Comparison of ENCODE assay signal across 18 mouse cellular contexts in genomic region chr8:95123455-95123854, GRCm38 (mm10). TPM values are rescaled to one million over a fixed set of nuclear protein-coding genes. Genes with fewer than 3 reads are reported as not detected.
DNase-seq lines count a peak whose midpoint lies in the region; ATAC-seq and TF ChIP-seq lines count a peak whose summit lies in the region.
"Had no signal": no experiment of that assay in that cellular context is flagged by ENCODE, and none has a peak within 500 bp of the region (broad histone marks: within the 10 kb centered on the region; RNA-seq: fewer than 3 reads in every experiment).

No protein-coding gene starts in this region.

- no peak for TF ChIP-seq POLR2A in liver, adult 2 months (IDR thresholded peaks at IDR 0.05; ENCODE audit: extremely low read depth, insufficient read depth, low read length)
- TF ChIP-seq POLR2A in small intestine, adult 2 months (IDR thresholded peaks at IDR 0.05; ENCODE audit: low read depth, low read length), result no peak

- TF ChIP-seq CTCF in heart, postnatal 0 days (IDR thresholded peaks at IDR 0.05; ENCODE audit: low read depth), result peak; percentile 15; the same call in 1 of the 2 replicates
- peak; percentile 56; the same call in 1 of the 2 replicates for TF ChIP-seq CTCF in liver, adult 2 months (IDR thresholded peaks at IDR 0.05; ENCODE audit: low read depth, low read length)
- TF ChIP-seq CTCF in small intestine, adult 2 months (IDR thresholded peaks at IDR 0.05; ENCODE audit: extremely low read depth, insufficient read length, insufficient replicate concordance, low read depth, low read length), result peak; percentile 17; the same call in 1 of the 2 replicates

- H3K27me3 ChIP-seq in heart, postnatal 0 days (ENCODE audit: control insufficient read depth, insufficient read depth, low read length), result no peaks in the 10 kb centered on the region
- no peaks in the 10 kb centered on the region for H3K27me3 ChIP-seq in heart, embryonic 12.5 days (replicated peaks)
- no peaks in the 10 kb centered on the region for H3K27me3 ChIP-seq in liver, adult 2 months (ENCODE audit: control insufficient read depth, insufficient read depth, low read length)
- H3K27me3 ChIP-seq in liver, embryonic 11.5 days (replicated peaks; ENCODE audit: control insufficient read depth, insufficient read depth, low read length), result no peaks in the 10 kb centered on the region
- H3K27me3 ChIP-seq in small intestine, adult 2 months (ENCODE audit: control insufficient read depth, insufficient read depth, low read length), result no peaks in the 10 kb centered on the region
- H3K27me3 ChIP-seq: forebrain, embryonic 15.5 days; heart, embryonic 15.5 days; limb, embryonic 15.5 days had no signal

- no peaks in the 10 kb centered on the region for H3K9me3 ChIP-seq in heart, postnatal 0 days (replicated peaks; ENCODE audit: control insufficient read depth, low read length)
- H3K9me3 ChIP-seq in heart, embryonic 12.5 days (replicated peaks), result no peaks in the 10 kb centered on the region
- no peaks in the 10 kb centered on the region for H3K9me3 ChIP-seq in liver, embryonic 11.5 days (ENCODE audit: control insufficient read depth, low read length)
- H3K9me3 ChIP-seq: forebrain, embryonic 15.5 days; heart, embryonic 15.5 days; limb, embryonic 15.5 days had no signal

- H3K4me1 ChIP-seq in heart, postnatal 0 days (ENCODE audit: control insufficient read depth, insufficient read depth), result no peaks in the 10 kb centered on the region
- H3K4me1 ChIP-seq in heart, embryonic 12.5 days (replicated peaks), result peaks cover 4% of the 10 kb centered on the region; the same call in 1 of the 2 replicates
- no peaks in the 10 kb centered on the region for H3K4me1 ChIP-seq in liver, adult 2 months (ENCODE audit: control insufficient read depth, insufficient read depth, low read length)
- no peaks in the 10 kb centered on the region for H3K4me1 ChIP-seq in liver, embryonic 11.5 days (replicated peaks; ENCODE audit: control insufficient read depth, insufficient read depth, low read length)
- H3K4me1 ChIP-seq in small intestine, adult 2 months (ENCODE audit: control insufficient read depth, insufficient read depth, insufficient read length, low read length), result no peaks in the 10 kb centered on the region
- H3K4me1 ChIP-seq: forebrain, embryonic 15.5 days; heart, embryonic 15.5 days; limb, embryonic 15.5 days had no signal

- H3K36me3 ChIP-seq in heart, postnatal 0 days (replicated peaks; ENCODE audit: control insufficient read depth, insufficient read depth, low read length), result peaks cover 50% of the 10 kb centered on the region
- H3K36me3 ChIP-seq in heart, embryonic 12.5 days, result peaks cover 36% of the 10 kb centered on the region
- H3K36me3 ChIP-seq in liver, adult 2 months (ENCODE audit: control insufficient read depth, insufficient read depth, low read length), result peaks cover 11% of the 10 kb centered on the region; the same call in 1 of the 2 replicates
- 0 out of 2 replicates have a peak, but pooled peaks cover 4% of the 10 kb centered on the region for H3K36me3 ChIP-seq in liver, embryonic 11.5 days (ENCODE audit: control insufficient read depth, insufficient read depth, low read length)
- peaks cover 9% of the 10 kb centered on the region for H3K36me3 ChIP-seq in small intestine, adult 2 months (ENCODE audit: control insufficient read depth, insufficient read depth, low read length)
- H3K36me3 ChIP-seq: forebrain, embryonic 15.5 days had no signal

- ATAC-seq in heart, postnatal 0 days (ENCODE audit: insufficient read depth, low read depth), result no peak
- ATAC-seq in heart, embryonic 12.5 days (ENCODE audit: insufficient number of reproducible peaks, low FRiP score), result no peak
- no peak for ATAC-seq in liver, embryonic 11.5 days (replicated peaks; ENCODE audit: low FRiP score)
- ATAC-seq: forebrain, embryonic 15.5 days had no signal

- WGBS in heart, postnatal 0 days, result 92% methylated on average over 5 of the region's 5 CpGs
- WGBS in heart, embryonic 12.5 days, result 88% methylated on average over 5 of the region's 5 CpGs
- 97% methylated on average over 5 of the region's 5 CpGs for WGBS in liver, adult 2 months
- 80% methylated on average over 5 of the region's 5 CpGs for whole genome bisulfite sequencing in liver, embryonic 11.5 days
- WGBS in small intestine, adult 2 months, result 96% methylated on average over 5 of the region's 5 CpGs

- H3K4me2 ChIP-seq in heart, postnatal 0 days (ENCODE audit: low read depth, low read length), result no peak overlapping the region
- no peak overlapping the region for H3K4me2 ChIP-seq in heart, embryonic 12.5 days
- no peak overlapping the region for H3K4me2 ChIP-seq in liver, embryonic 11.5 days
- H3K4me2 ChIP-seq: forebrain, embryonic 15.5 days; heart, embryonic 15.5 days; limb, embryonic 15.5 days; midbrain, embryonic 11.5 days had no signal

- H3K4me3 ChIP-seq in heart, postnatal 0 days (ENCODE audit: low read depth, low read length), result no peak overlapping the region
- no peak overlapping the region for H3K4me3 ChIP-seq in heart, embryonic 12.5 days
- H3K4me3 ChIP-seq in liver, adult 2 months (ENCODE audit: insufficient read depth, low read depth, low read length), result no peak overlapping the region
- H3K4me3 ChIP-seq in liver, embryonic 11.5 days (ENCODE audit: low read depth, low read length), result no peak overlapping the region
- no peak overlapping the region for H3K4me3 ChIP-seq in small intestine, adult 2 months (ENCODE audit: low read depth, low read length)
- H3K4me3 ChIP-seq: erythroblast, embryonic 14.5 days; forebrain, embryonic 15.5 days; heart, embryonic 15.5 days; limb, embryonic 15.5 days had no signal

- H3K27ac ChIP-seq in heart, postnatal 0 days (ENCODE audit: low read depth), result no peak overlapping the region
- no peak overlapping the region for H3K27ac ChIP-seq in heart, embryonic 12.5 days (ENCODE audit: poor library complexity, severe bottlenecking)
- H3K27ac ChIP-seq in liver, adult 2 months (replicated peaks; ENCODE audit: insufficient read depth, low read depth, low read length), result no peak overlapping the region
- no peak overlapping the region for H3K27ac ChIP-seq in liver, embryonic 11.5 days (ENCODE audit: low read depth, low read length)
- no peak overlapping the region for H3K27ac ChIP-seq in small intestine, adult 2 months (ENCODE audit: insufficient read depth, low read depth, low read length)
- H3K27ac ChIP-seq: forebrain, embryonic 15.5 days; heart, embryonic 15.5 days; limb, embryonic 15.5 days had no signal

- no peak overlapping the region for H3K9ac ChIP-seq in heart, postnatal 0 days (replicated peaks; ENCODE audit: low read depth, low read length)
- no peak overlapping the region for H3K9ac ChIP-seq in heart, embryonic 12.5 days
- H3K9ac ChIP-seq in liver, adult 2 months (ENCODE audit: low read depth, low read length), result no peak overlapping the region
- no peak overlapping the region for H3K9ac ChIP-seq in liver, embryonic 11.5 days (ENCODE audit: low read depth, low read length)
- H3K9ac ChIP-seq: forebrain, embryonic 15.5 days; heart, embryonic 15.5 days; limb, embryonic 15.5 days had no signal

- H3K79me2 ChIP-seq in liver, adult 2 months (ENCODE audit: control insufficient read depth, insufficient read depth, low read length), result peaks cover 24% of the 10 kb centered on the region

- no peak for TF ChIP-seq EP300 in heart, postnatal 0 days (IDR thresholded peaks at IDR 0.05; ENCODE audit: low read depth)

- DNase-seq in heart, postnatal 0 days (ENCODE audit: low spot score), result no peak
- no peak for DNase-seq in liver, adult 2 months (ENCODE audit: extremely low read depth, low read depth, low spot score)
- DNase-seq in liver, embryonic 11.5 days (ENCODE audit: low spot score), result no peak
- peak; percentile 15 for DNase-seq in thymus, postnatal 25 days
- DNase-seq in thymus, adult 18-20 months, result no peak
- no peak for DNase-seq in urinary bladder, adult 2 months (ENCODE audit: low spot score)
- DNase-seq: adrenal gland, postnatal 14 days; B cell, adult 2 months; cerebellum, adult 2 months; heart, adult 11 months; lung, postnatal 4 days had no signal

RNA-seq across cellular contexts. Expression of gene Katnb1, which starts 42.5 kb away (rescaled TPM):
- total RNA-seq in heart, postnatal 0 days (2014; rRNA removed; ENCODE audit: low replicate concordance), result 10.7 and 20.5 TPM in 2 replicates
- polyA plus RNA-seq in heart, postnatal 0 days (2015; fragmentation: Nextera tagmentation; extraction: Ambion mirVana), result 8.2 and 10.2 TPM in 2 replicates
- polyA plus RNA-seq in heart, embryonic 12.5 days (2016; fragmentation: Nextera tagmentation; extraction: Ambion mirVana), result 18.4 and 25.8 TPM in 2 replicates
- total RNA-seq in liver, adult 2 months (2014; rRNA removed), result 1.2 and 1.3 TPM in 2 replicates
- polyA plus RNA-seq in liver, adult 2 months (2012; rRNA removed), result 2.5 and 3.2 TPM in 2 replicates
- 25.1 and 26.6 TPM in 2 replicates for polyA plus RNA-seq in liver, embryonic 11.5 days (2014; fragmentation: Nextera tagmentation; extraction: Ambion mirVana)
- polyA plus RNA-seq in small intestine, adult 2 months (2012; rRNA removed), result 7.9 and 17.7 TPM in 2 replicates
- 12.7 and 13.5 TPM in 2 replicates for polyA plus RNA-seq in urinary bladder, adult 2 months (2012; rRNA removed)
